Mouse (Mus musculus) embryo, embryonic 9.5 days (tissue): ENCODE measurements around the gene Nlk.

Source experiments
- DNase-seq: peaks from one replicate; pipeline ENCODE4 v3.0.0-alpha.2; 2017; ENCODE audit errors: extremely low spot score

Nlk gene

GRCm38 (mm10) chr11:78696777-78697752, at the start of gene Nlk:
Nlk (minus strand) TSS chr11:78697373.
- peak; percentile 98 for DNase-seq

- DNase-seq, result no peak
These were observed 49.1 kb upstream of the Nlk start for GRCm38 (mm10) chr11:78746264-78746663.

DNA sequence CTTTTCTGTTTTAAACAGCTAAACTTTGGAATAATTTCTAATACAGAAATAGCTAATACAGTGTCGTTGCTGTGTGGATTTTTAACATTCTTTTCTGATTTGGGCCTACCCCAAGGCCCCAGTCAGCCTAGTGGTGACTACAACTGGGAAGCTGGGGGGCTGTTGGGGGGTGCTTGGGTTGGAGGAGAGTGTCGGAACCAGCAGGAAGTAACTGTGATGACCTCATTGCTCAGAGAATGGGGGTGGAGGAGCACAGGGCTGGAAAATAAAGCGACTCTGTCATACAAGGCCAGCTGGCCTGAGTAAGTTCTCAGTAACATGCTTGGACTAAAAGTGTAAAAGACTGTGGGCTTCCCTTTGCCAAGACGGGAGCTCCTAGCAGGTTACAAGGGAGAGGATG, 48.3 kb upstream of the Nlk start:
- no peak for DNase-seq

GRCm38 (mm10) chr11:78742461-78742860, 45.3 kb upstream of the Nlk start:
- DNase-seq, result no peak

DNA sequence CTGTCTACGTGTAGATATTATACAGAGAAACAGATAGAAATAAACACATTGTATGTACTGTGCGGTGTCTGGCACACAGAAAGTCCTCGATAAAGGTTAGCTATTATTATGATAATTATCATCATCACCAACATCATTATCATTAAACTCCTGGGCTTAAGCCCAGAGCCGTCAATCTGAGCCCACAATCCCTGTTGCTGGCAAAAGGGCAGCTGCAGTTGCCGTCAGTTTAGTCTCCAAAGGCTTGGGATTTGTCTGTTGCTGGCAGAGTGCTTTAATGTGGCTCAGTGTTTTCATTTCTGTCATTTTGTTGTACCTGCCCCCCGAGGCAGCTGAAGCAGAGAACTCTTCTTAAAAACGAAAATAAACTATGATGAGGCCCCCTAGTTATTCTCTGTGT, 44.8 kb upstream of the Nlk start:
- DNase-seq, result no peak

- DNase-seq, result no peak
These were observed 42.2 kb upstream of the Nlk start for GRCm38 (mm10) chr11:78739361-78739760.

DNA sequence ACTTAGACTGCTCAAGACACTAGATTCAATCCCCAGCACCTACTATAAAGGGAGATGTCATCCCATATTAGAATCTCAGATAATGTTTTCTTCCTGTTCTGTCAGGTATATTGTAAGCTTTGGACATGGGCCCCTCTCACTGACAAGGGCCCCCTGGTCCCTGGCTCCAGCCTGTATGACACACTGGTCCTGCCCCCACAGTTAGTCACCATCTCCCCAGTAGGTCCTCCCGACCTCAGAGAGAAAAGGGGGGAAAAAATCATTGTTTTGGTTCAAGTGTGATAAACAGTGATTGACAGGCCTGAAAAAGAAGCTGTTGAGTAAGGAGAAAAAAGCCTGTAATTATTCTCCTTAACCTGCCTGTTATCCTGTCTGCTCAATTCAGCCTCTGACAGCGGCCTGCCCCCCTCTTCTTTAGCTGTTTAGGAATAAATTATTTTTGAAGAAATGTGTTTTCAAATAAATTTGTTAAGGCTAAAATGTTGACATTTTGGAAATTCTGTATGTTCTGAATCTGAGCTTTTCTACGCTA, 39.8 kb upstream of the Nlk start:
- DNase-seq, result no peak

- no peak for DNase-seq
These were observed 38.0 kb upstream of the Nlk start for GRCm38 (mm10) chr11:78735168-78735567.

DNA sequence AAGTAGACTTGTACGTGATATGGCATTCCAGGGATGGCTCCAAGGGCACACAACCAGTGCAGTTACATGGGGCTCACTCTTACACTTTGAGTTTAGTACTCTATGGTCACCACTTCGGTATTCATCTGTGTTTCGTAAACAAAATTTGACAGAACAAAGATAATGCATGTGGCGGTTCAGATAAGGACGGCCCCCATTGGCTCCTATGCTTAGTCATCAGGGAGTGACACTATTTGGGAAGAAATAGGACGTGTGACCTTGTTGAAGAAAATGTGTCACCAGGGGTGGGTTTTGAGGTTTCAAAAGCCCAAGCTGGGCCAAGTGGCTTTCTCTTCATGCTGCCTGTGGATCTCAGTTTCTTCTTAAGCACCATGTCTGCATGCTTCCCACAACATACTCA, 35.4 kb upstream of the Nlk start:
- DNase-seq, result no peak

DNA sequence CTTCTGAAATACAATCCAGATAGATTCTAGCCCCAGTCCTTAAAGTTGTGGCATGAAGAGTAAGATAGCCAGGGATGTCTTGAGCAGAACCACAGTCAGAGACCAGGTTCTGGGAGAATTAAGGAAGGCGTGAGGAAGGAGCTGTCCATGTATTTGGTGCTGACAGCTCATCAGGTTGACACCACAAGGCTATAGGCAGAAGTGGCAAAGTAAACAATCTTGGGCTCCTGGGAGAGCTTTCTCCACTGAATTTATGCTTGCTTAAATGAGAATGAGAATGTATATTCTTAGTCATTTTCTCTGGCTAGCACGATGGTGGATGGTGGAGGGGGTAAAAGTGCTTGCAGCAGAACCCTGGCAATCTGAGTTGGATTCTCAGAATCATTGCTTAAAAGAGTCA, 33.7 kb upstream of the Nlk start:
- DNase-seq, result no peak

DNA sequence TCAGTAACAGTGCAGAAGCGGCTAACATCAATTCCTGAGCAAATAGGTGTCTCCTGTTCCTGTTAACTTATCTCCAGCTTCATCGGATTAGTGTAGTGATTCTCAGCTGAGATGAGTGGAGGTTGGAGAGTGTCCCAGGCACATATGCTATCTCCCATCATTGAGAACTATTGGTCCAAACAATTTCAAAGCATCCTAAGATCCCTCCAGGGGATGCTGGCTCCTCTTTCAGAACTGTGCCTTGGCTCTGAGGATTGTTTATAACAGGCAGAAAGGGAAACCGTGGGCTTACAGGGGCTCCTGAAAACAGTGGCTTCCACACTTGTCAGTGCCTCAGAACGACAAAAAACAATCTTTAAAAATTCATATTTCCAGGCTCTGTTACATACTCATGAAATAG, 30.9 kb upstream of the Nlk start:
- no peak for DNase-seq

GRCm38 (mm10) chr11:78726366-78726765, 29.2 kb upstream of the Nlk start:
- no peak for DNase-seq

DNA sequence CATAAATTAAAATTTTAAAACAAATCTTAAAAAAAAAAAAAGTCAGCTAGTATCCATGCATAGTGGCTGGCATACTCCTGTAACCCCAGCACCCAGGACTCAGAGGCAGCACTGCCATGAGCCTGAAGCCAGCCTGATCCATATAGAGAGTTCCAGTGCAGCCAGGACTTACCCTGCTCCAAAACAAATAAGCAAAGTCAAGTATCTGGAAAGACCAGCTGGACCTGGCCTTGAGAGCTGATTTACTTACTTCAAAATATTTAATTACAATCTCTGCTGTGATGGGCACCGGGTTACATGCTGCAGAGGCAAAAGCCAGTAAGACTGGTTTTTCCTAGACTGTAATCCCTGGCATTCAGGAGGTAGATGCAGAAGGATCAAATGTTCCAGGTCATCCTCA, 27.6 kb upstream of the Nlk start:
- DNase-seq, result no peak

- DNase-seq, result no peak
These were observed 24.2 kb upstream of the Nlk start for GRCm38 (mm10) chr11:78721419-78721818.

GRCm38 (mm10) chr11:78717655-78718054, 20.5 kb upstream of the Nlk start:
- no peak for DNase-seq

- DNase-seq, result no peak
These were observed 11.5 kb upstream of the Nlk start for GRCm38 (mm10) chr11:78708642-78709041.

DNA sequence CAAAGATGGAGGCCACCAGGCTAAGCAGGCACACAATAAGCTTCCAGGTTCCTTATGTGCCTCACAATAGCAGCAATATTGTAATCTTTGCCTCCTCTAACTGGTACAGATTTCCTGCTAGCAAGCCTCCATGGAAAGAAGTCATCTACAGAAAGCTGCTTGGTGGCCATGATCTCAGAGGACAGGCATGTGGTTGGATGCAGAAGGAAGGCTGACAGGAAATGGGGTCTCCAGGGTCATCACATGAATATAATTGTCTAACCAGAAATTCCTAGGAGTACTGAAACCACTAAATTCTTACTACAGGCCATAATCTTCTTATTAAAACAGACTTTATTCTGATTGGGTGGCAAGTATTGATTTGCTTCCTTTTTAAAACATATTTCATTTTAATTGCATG, 8.9 kb upstream of the Nlk start:
- no peak for DNase-seq

DNA sequence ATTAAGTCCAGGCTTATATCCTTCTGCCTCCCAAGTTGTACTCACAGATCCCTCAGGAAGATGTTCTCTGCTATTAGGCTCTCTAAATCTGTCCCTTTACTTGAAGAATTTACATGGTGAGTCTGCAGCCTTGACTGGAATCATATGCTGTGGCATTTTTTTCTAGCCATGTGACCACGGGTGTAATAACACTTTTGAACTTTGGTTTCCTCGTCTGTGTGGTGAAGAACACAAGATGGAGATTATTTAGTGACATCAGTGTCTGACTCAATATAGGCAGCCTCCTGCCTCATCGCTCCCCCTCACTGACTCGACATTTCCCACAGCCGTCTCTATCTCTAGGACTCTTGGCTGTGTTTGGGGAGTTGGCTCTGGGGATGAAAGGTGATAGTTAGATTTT, 5.9 kb upstream of the Nlk start:
- DNase-seq, result no peak

DNA sequence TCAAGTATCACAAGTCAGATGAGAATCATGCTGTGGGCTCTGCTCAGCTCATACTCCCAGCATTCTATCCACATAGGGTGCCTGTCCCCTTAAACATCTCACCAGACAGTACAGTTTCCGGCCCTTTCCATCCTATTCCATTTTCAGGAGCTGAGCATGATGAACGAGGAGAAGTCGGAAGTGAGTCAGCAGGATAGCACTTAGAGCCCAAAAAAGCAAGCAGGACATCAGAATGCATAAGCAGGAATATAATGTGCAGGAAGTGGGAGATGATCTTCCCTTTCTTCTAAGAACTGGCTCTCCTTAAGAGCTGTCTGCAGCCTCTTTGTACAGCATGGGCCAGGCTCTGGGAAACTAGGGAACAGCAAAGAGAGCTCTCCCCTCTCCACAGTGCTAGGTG, 5.1 kb upstream of the Nlk start:
- no peak for DNase-seq

DNA sequence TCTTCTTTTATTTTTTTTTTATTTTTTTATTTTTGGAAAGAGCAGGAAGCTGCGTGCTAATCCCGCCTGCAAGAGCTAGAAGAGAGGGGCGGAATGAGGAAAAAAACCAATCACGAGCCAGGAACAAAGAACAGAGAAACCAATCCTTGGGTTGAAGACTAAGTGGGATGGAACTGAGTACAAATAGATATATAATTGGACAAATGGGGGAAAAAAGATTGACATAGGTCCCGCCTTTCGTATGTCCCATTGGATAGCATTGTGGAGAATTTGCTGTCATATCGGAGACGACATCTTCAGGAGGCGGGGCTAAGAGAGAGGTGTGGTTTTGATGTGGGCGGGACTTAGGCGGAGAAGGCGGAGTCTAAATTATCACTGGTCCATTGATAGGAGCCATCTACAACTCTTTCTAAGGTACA, 589 bp upstream of the Nlk start:
- DNase-seq, result peak; percentile 92

DNA sequence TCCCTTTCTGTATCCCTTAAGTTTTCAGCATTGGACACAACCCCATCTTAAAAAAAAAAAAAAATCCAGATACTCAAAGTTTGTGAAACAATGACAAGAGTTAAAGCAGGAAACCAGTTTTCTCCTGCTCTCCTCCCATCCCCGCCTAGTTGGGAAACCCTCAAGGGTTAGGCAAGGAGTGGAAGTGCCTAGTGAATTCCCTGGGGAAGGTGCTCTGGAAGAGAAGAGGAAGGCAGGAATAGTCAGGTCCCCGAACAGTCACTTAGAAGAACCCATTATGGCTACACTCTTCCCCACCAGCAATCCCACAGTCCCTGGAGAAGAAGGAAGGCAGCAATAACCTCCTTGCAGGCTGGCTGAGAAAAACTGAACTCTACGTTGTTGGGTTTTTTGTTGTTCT, 2.9 kb downstream of the Nlk start:
- DNase-seq, result no peak

- DNase-seq, result no peak
These were observed 3.9 kb downstream of the Nlk start for GRCm38 (mm10) chr11:78693307-78693706.

- DNase-seq, result no peak
These were observed 6.0 kb downstream of the Nlk start for GRCm38 (mm10) chr11:78691201-78691600.
